Mouse (Mus musculus) embryonic facial prominence, embryonic 10.5 days (tissue): Measurements from ENCODE around the gene Scn1b. TPM values are rescaled to one million over a fixed set of nuclear protein-coding genes. Genes with fewer than 3 reads are reported as not detected.

Experiments used
- DNase-seq: peaks from one replicate; pipeline ENCODE4 v3.0.0-alpha.2; 2017; ENCODE audit warnings: low spot score
- H3K27ac ChIP-seq: fragments of 300-500 bp; sonication (generic); replicated peaks from 2 replicates; pipeline ENCODE4 v1.5.1; 2016; ENCODE audit warnings: mild to moderate bottlenecking
- H3K27me3 ChIP-seq: fragments of 300-500 bp; sonication (generic); replicated peaks from 2 replicates; pipeline ENCODE4 v1.6.1; 2016; ENCODE audit warnings: low read depth, mild to moderate bottlenecking; ENCODE audit not compliant: poor library complexity, severe bottlenecking
- H3K36me3 ChIP-seq: fragments of 300-500 bp; sonication (generic); replicated peaks from 2 replicates; pipeline ENCODE4 v1.6.1; 2016; ENCODE audit warnings: mild to moderate bottlenecking, moderate library complexity
- H3K4me1 ChIP-seq: fragments of 300-500 bp; sonication (generic); 2 replicates; pipeline ENCODE4 v1.6.1; 2016
- H3K4me3 ChIP-seq: fragments of 300-500 bp; sonication (generic); 2 replicates; pipeline ENCODE4 v1.5.1; 2016; ENCODE audit warnings: mild to moderate bottlenecking, moderate library complexity
- H3K9me3 ChIP-seq: fragments of 300-500 bp; sonication (generic); 2 replicates; pipeline ENCODE4 v1.6.1; 2016; ENCODE audit warnings: mild to moderate bottlenecking
- WGBS: fragments of 180-500 bp; shearing (Covaris S2); methylation state at CpG from one replicate; pipeline ENCODE4 v1.1.7; 2016; 5-methylcytosine and 5-hydroxymethylcytosine counted together
- polyA plus RNA-seq: library from polyadenylated mRNA; unstranded; fragments of >200 nt; fragmentation: Nextera tagmentation; extraction: Ambion mirVana; gene quantifications from 2 replicates; pipeline ENCODE4 v1.2.1, GENCODE M21; 2016

Scn1b gene
- polyA plus RNA-seq, 1 experiment from 2014 or later, result 1.3 TPM

DNA sequence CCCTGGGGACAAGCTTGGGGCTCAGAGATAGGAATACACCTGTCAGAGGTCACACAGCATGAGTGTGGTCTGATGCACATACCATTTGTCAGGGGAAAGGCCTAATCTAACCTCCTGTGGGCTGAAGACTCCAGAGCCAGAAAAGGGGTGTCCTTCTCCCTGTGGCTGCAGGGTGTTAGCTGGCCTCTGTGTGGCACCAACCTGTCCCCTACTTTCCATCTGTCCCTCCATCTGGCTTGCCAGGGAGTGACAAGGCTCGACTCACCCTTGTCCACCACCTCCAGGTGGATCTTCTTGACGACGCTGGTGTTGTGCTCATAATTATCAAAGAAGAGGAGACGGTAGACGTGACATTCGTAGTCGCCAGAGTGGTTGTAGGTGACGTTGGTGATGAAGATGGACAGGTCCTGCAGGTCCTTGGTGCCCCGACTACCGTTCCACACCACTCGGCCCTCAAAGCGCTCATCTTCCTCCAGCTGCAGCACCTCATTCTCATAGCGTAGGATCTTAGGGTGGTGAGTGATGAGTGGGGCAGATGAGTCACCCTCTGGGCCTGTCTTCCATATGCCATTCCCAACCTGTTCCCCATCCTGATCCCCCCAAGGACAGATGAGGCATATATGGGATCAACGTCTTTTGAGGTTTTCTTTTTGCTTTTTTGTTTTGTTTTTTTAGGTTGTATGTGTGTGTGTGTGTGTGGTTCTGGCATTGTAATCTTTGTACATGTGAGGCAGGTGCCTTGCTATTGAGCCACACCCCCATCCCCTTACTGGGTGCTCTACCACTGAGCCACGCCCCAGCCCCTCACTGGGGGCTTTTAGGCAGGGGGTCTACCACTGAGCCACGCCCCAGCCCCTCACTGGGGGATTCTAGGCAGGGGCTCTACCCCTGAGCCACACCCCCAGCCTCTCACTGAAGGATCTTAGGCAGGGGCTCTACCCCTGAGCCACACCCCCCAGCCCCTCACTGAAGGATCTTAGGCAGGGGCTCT is 3.9 kb downstream of the Scn1b start:
- no peaks in the 10 kb centered on the region for H3K36me3 ChIP-seq
- 0 out of 2 replicates have a peak, but pooled peaks cover 2% of the 10 kb centered on the region for H3K9me3 ChIP-seq
- H3K4me3 ChIP-seq, result no peak overlapping the region
- no peak for DNase-seq
- peaks cover 17% of the 10 kb centered on the region for H3K4me1 ChIP-seq
- H3K27me3 ChIP-seq, result peaks cover 43% of the 10 kb centered on the region
- no peak overlapping the region for H3K27ac ChIP-seq
- WGBS, result 89% methylated on average over 16 of the region's 16 CpGs

DNA sequence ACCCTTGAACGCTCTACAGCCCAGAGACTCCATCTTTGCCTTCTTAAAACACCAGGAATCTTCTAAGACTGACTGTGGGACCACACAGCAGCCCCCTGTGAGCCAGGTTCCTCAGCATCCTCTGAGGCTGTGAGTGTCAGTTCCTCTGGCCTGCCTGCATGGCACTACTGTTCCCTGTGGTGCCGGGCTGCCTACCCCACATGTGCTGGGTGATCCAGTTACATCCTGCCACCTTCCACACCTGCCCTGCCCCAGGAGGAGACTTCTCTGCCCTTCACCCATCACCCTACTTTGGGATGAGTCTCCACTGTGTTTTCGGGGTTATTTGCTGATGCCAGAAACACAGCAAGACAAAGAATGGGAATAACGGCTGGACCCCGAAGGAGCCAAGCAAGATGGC is 7.2 kb downstream of the Scn1b start:
- DNase-seq, result no peak
- H3K4me1 ChIP-seq, result peaks cover 28% of the 10 kb centered on the region
- no peaks in the 10 kb centered on the region for H3K9me3 ChIP-seq
- WGBS, result 84% methylated on average over 5 of the region's 5 CpGs
- no peak overlapping the region for H3K4me3 ChIP-seq
- H3K27me3 ChIP-seq, result peaks cover 9% of the 10 kb centered on the region
- H3K36me3 ChIP-seq, result no peaks in the 10 kb centered on the region
- no peak overlapping the region for H3K27ac ChIP-seq

DNA sequence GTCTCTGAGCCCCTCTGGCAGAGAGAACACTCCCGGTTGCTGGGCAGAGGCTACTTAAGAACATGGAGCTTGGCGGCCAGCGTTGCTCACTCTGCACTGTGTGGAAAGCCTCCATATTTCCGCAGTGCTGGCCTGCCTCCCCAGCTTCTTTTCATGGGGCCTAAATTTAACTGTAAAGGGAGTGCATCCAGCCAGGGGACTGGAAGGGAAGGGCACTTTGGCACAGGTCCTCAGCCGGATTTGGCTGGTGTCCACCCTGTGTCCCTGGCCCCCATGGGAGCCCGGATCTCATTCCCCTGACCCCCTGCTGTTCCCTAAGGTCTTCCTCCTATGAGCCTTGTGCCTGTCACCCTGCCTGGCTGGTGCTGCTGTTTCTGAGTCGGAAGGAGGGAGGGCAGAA is 8.3 kb downstream of the Scn1b start:
- DNase-seq, result no peak
- no peaks in the 10 kb centered on the region for H3K9me3 ChIP-seq
- H3K36me3 ChIP-seq, result no peaks in the 10 kb centered on the region
- WGBS, result 86% methylated on average over 7 of the region's 7 CpGs
- H3K27me3 ChIP-seq, result 0 out of 2 replicates have a peak, but pooled peaks cover 4% of the 10 kb centered on the region
- H3K27ac ChIP-seq, result no peak overlapping the region
- peaks cover 35% of the 10 kb centered on the region for H3K4me1 ChIP-seq
- H3K4me3 ChIP-seq, result no peak overlapping the region

DNA sequence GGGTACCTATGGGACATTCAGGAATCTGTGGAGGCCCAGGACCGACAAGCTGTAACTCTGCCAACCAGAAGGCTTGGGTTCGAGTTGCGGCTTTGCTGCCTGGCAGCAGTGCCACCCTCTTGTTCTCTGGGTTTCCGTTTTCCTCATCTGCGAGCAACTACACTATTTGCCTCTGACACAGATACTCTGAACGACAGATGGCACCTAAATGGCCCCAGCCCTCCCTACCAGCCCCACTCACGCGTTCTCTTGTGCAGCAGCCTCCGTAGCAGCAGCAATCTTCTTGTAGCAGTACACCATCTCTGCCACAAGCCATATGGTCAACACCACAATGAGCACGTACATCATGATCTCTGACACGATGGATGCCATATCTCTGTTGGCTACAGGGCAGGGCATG is 9.3 kb downstream of the Scn1b start:
- 0 out of 2 replicates have a peak, but pooled peaks cover 4% of the 10 kb centered on the region for H3K27me3 ChIP-seq
- H3K9me3 ChIP-seq, result no peaks in the 10 kb centered on the region
- H3K4me1 ChIP-seq, result peaks cover 38% of the 10 kb centered on the region
- DNase-seq, result no peak
- no peak overlapping the region for H3K27ac ChIP-seq
- WGBS, result 92% methylated on average over 11 of the region's 11 CpGs
- no peaks in the 10 kb centered on the region for H3K36me3 ChIP-seq
- H3K4me3 ChIP-seq, result no peak overlapping the region

DNA sequence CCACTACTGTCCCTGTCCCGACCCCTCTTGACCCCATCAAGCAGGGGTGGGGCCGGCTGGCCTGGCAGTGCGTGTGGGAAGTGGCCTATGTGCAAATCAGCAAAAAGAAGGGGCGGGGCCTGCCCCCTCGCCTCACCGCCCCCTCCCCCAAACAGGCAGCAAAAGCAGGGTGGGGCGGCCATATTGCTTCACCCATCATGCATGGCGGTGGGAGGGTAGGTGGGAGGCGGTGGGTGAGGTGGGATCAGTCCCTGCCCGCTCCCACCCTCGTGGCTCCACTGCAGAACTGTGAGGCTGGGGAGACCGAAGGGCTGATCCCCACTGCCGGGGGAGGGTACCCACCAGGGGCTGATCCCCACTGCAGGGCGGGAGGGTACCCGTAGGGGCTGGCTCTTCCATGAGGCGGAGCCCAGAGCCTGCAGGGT is 10.1 kb downstream of the Scn1b start:
- Histone ChIP-seq H3K9me3 (no peaks in the 10 kb centered on the region), H3K4me1 (peaks cover 43% of the 10 kb centered on the region), H3K36me3 (no peaks in the 10 kb centered on the region), H3K27ac (peak overlapping the region; percentile 65), H3K4me3 (peak overlapping the region; percentile 34), H3K27me3 (0 out of 2 replicates have a peak, but pooled peaks cover 4% of the 10 kb centered on the region)
- 32% methylated on average over 16 of the region's 16 CpGs for WGBS
- peak; percentile 60 for DNase-seq

DNA sequence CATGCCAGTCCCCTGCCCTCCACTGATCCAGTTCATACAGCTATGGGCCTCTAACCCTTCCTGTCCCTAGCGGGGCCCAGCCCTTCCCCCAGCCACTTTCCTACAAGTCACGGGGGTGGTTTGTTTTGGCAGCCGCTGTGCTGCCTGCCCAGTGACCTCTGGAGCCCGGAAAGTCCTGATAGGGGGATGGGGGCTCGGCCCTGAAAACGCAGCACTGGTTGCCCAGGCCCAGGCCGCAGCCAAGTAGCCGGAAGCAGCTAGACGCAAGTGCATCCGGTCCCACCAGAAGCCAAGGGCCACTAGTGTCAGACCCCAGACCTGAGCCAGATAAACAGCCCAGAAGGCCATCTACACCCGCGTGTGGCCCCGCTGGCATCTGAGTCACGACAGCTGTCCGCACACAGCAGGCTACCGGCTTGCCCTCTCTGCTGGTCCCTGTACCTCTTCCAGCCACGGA is 11.2 kb downstream of the Scn1b start:
- H3K4me3 ChIP-seq, result peak overlapping the region; percentile 30; the same call in 1 of the 2 replicates

DNA sequence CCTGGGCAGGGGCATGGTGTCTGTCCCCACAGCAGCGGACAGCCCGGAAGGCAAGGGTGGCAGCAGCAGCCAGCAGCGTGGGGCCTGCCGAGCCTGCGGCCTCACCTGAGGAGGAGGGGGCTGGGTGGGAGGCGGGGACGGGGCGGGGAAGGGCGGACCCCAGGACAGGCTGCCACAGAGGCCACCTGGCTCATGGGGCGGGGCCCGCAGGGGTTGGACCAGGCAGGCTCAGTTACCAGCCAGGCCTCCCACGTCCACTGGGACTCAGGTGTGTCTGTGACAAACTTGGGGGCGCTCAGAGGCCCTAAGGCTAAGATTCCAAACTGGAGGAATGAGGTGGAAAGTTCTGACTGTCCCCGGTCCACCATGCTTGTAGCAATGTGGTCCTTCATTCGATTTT is 11.6 kb downstream of the Scn1b start, which contains the start of gene Hpn:
Hpn (minus strand) TSS at position 109 of the 400 bp plus-strand sequence.
- peak; percentile 62 for DNase-seq
- Histone ChIP-seq H3K4me3 (peak within 1 kb of the TSS; percentile 30), H3K27ac (peak within 1 kb of the TSS; percentile 77), H3K9me3 (no peaks in the 10 kb centered on the region), H3K4me1 (peaks cover 47% of the 10 kb centered on the region), H3K27me3 (0 out of 2 replicates have a peak, but pooled peaks cover 4% of the 10 kb centered on the region), H3K36me3 (no peaks in the 10 kb centered on the region)
- WGBS, result 15% methylated on average over 15 of the region's 15 CpGs

More for the DNA sequence above, 11.2 kb downstream of the Scn1b start:
- H3K27ac ChIP-seq, result peak overlapping the region; percentile 77
- 0 out of 2 replicates have a peak, but pooled peaks cover 4% of the 10 kb centered on the region for H3K27me3 ChIP-seq
- 15% methylated on average over 17 of the region's 17 CpGs for WGBS
- no peaks in the 10 kb centered on the region for H3K9me3 ChIP-seq
- peak; percentile 71 for DNase-seq
- no peaks in the 10 kb centered on the region for H3K36me3 ChIP-seq
- peaks cover 47% of the 10 kb centered on the region for H3K4me1 ChIP-seq

DNA sequence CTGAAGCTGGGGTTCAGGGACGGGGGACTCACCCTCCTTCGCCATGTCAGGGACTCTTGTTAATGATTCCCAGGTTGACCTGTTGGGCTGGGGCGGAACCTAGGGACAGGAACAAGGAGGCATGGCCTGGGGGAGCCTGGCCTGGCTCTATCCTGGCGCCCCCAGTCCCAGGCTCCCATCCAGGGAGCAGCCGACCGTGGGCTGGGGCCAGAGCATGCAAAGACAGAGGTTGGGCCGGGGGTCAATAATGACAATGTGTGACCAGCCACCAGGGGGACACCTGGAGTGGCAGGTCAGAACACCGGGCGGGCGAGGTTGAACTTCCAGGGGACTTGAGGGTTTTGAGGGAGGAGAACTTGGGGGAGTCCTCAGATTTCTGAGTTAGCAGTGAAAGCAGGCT is 12.2 kb downstream of the Scn1b start:
- H3K4me1 ChIP-seq, result peaks cover 47% of the 10 kb centered on the region
- peak overlapping the region; percentile 30 for H3K4me3 ChIP-seq
- peak; percentile 45 for DNase-seq
- H3K36me3 ChIP-seq, result no peaks in the 10 kb centered on the region
- peak overlapping the region; percentile 77 for H3K27ac ChIP-seq
- no peaks in the 10 kb centered on the region for H3K9me3 ChIP-seq
- H3K27me3 ChIP-seq, result 0 out of 2 replicates have a peak, but pooled peaks cover 4% of the 10 kb centered on the region
- WGBS, result 45% methylated on average over 10 of the region's 10 CpGs

DNA sequence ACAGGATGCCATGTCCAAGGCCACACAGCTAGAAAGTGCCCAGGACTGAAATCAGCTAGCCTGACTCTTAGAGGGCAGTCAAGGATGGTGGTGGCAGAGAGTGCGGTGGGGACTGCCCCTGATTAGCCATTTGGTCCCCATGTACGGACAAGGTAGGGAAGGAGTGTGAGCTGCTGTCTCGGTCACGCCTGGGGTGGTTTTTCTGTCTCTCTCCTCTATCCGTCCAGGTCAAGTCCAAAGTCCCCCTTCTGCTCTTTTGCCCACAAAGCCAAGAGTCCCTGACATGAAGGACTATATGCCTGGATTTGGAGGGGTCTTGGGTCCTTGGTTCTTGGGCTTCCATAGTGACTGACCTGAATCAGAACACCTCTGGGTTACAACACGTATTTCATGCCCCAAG is 13.0 kb downstream of the Scn1b start:
- Histone ChIP-seq H3K27me3 (0 out of 2 replicates have a peak, but pooled peaks cover 4% of the 10 kb centered on the region), H3K4me3 (no peak overlapping the region), H3K4me1 (peaks cover 47% of the 10 kb centered on the region), H3K9me3 (no peaks in the 10 kb centered on the region), H3K36me3 (no peaks in the 10 kb centered on the region), H3K27ac (no peak overlapping the region)
- WGBS, result 86% methylated on average over 6 of the region's 6 CpGs
- DNase-seq, result no peak

DNA sequence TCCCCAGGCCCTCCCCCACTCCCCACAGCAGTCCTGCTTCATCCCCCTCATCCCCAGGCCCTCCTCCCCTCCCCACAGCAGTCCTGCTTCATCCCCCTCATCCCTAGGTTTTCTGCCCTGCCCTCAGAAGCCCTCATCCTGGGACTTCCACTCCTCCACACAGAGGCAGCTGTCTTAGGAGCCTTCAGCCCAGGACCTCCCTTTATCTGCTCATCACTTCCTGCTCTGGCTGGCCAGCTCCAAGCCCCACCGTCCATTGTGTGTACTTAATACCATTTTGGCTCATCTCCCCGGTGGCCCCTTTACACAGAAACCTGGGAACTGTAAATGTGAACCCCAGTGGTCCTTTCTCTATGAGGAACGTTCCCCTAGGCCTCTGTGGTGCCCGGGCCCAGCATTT is 14.8 kb downstream of the Scn1b start:
- H3K36me3 ChIP-seq, result no peaks in the 10 kb centered on the region
- DNase-seq, result no peak
- no peaks in the 10 kb centered on the region for H3K9me3 ChIP-seq
- 0 out of 2 replicates have a peak overlapping the region, but pooled peaks have one; percentile 21 for H3K27ac ChIP-seq
- WGBS, result 48% methylated on average over 4 of the region's 4 CpGs
- H3K4me3 ChIP-seq, result no peak overlapping the region
- H3K27me3 ChIP-seq, result 0 out of 2 replicates have a peak, but pooled peaks cover 4% of the 10 kb centered on the region
- H3K4me1 ChIP-seq, result peaks cover 44% of the 10 kb centered on the region

DNA sequence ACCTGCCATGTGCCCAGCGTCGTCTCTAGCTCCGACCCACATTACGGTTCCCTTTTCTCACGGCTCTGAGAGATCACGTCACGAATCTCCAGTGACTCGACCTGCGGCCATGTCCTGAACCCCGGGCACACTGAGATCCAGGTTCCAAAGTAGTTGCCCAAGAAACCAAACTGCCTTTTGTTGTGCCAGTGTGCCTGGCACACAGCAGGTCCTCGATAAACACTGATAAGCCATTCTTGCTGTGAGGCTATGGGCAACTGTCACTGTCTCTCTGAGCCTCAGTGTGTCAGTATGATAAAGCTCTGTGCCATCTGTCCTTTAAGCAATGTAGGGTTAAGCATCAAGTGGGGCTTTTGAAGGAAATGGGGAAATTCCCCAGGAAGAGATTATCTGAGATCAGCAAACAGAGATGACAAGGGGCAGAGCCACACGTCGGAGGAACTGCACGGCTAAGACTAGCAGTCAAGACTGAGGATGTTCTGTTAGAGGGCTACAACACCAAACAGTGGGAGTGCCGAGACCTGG is 15.9 kb downstream of the Scn1b start:
- Histone ChIP-seq H3K4me1 (peaks cover 33% of the 10 kb centered on the region), H3K36me3 (no peaks in the 10 kb centered on the region), H3K9me3 (no peaks in the 10 kb centered on the region), H3K27ac (no peak overlapping the region), H3K27me3 (0 out of 2 replicates have a peak, but pooled peaks cover 4% of the 10 kb centered on the region), H3K4me3 (no peak overlapping the region)
- DNase-seq, result no peak
- WGBS, result 82% methylated on average over 15 of the region's 15 CpGs

DNA sequence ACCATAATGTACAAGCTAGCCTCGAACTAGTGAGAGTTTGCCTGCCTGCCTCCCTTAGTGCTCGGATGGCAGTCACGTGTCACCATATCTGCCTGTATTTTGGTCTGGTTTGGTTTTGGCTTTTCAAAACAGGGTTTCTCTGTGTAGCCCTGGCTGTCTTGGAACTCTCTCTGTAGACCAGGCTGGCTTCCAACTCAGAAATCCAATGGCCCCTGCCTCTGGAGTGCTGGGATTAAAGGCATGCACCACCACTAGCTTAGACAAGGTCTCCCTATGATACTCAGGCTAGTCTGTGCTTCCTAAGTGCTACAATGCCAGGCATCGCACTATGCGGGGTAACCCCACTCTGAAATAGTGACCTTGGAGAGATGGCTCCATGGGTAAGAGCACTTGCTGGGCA is 17.0 kb downstream of the Scn1b start:
- Histone ChIP-seq H3K4me1 (peaks cover 28% of the 10 kb centered on the region), H3K36me3 (no peaks in the 10 kb centered on the region), H3K4me3 (no peak overlapping the region), H3K27ac (no peak overlapping the region), H3K9me3 (no peaks in the 10 kb centered on the region), H3K27me3 (0 out of 2 replicates have a peak, but pooled peaks cover 4% of the 10 kb centered on the region)
- DNase-seq, result no peak
- WGBS, result 88% methylated on average over 5 of the region's 5 CpGs
